Mouse (Mus musculus): ENCODE results near the gene Dpm3. TPM values are rescaled to one million over a fixed set of nuclear protein-coding genes. Genes with fewer than 3 reads are reported as not detected.

The Dpm3 gene
- total and polyA plus RNA-seq, 3 experiments, result 237 to 271 TPM; not detected in 1

DNA sequence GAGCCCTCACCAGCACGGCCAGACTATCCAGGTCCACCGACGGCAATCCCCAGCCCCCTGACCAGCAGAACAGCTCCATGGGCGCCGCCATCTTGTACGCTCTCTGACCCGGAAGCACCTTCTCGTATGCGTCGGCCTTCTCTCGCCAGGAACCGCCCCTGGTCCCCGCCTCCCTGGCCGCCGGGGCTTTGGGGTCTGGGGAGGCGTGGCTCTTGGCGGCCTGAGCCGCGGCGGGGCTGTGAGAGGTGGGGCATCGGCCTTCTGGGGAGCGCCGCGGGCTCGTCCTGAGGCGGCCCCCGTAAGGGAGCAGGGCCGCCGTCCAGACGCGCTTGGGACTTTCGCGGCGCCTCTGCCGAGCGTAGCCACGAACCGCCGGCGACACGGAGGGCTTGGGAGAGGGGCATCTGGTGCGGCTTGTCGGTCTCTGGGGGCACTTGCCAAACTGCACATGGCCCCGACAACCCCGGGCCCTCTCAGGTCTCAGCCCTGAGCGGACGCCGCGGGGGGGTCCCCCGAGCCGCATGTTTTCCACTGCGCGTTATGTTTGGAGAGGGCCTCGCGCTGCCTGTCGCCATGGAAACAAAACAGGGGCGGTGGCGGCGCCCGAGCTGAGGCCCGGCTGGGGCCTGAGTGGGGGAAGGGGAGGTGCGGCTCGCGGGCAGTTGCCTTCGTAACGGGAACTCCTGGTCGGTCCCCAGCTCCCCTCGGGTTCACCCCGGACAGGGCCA is 45.2 kb upstream of the Dpm3 start (continued):
- TF ChIP-seq USF2 (IDR thresholded peaks at IDR 0.05; ENCODE audit: borderline replicate concordance in 1 of 2, insufficient read depth in 1 of 2, low read depth in 1 of 2, low read length in 2 of 2), result no peak
- TF ChIP-seq EP300 (IDR thresholded peaks at IDR 0.05; ENCODE audit: low read depth in 1 of 2, low read length in 2 of 2), result 0 out of 4 replicates have a peak, but pooled peaks of 1 of the 2 experiments have one; percentile 14
- no peak for TF ChIP-seq GATA1 (IDR thresholded peaks at IDR 0.05; ENCODE audit: low read depth, low read length)
- no peak for TF ChIP-seq BHLHE40 (IDR thresholded peaks at IDR 0.05; ENCODE audit: borderline replicate concordance, low read depth, low read length)
- no peak for TF ChIP-seq ETS1 (IDR thresholded peaks at IDR 0.05; ENCODE audit: low read depth, low read length)
- TF ChIP-seq SMC3 (IDR thresholded peaks at IDR 0.05; ENCODE audit: low read depth, low read length), result no peak; the same call in 1 of the 2 replicates
- peak; percentile 97 for TF ChIP-seq HCFC1 (IDR thresholded peaks at IDR 0.05; ENCODE audit: low read depth, low read length)
- TF ChIP-seq CTCF (IDR thresholded peaks at IDR 0.05 in 2 of 3, conservative IDR thresholded peaks at IDR 0.05 in 1 of 3; ENCODE audit: control insufficient read depth in 1 of 3, insufficient read depth in 1 of 3, low read depth in 2 of 3, low read length in 3 of 3, poor library complexity in 1 of 3, severe bottlenecking in 1 of 3), result no peak
- TF ChIP-seq USF1 (IDR thresholded peaks at IDR 0.05; ENCODE audit: low read depth, low read length), result peak; percentile 80
- no peak for TF ChIP-seq MAFK (IDR thresholded peaks at IDR 0.05; ENCODE audit: borderline replicate concordance, low read depth, low read length)
- peak; percentile 70; the same call in 1 of the 2 replicates for TF ChIP-seq TBP (IDR thresholded peaks at IDR 0.05; ENCODE audit: low read depth, low read length)
- TF ChIP-seq UBTF (IDR thresholded peaks at IDR 0.05; ENCODE audit: borderline replicate concordance, insufficient read depth, low read depth, low read length), result 0 out of 2 replicates have a peak, but pooled peaks have one; percentile 69
- TF ChIP-seq RCOR1 (IDR thresholded peaks at IDR 0.05; ENCODE audit: low read depth, low read length), result no peak
- TF ChIP-seq JUND (IDR thresholded peaks at IDR 0.05; ENCODE audit: low read depth, low read length), result no peak
- no peak for TF ChIP-seq MYB (IDR thresholded peaks at IDR 0.05; ENCODE audit: low read depth, low read length)
- TF ChIP-seq CHD1 (IDR thresholded peaks at IDR 0.05; ENCODE audit: low read depth, low read length), result no peak
- TF ChIP-seq MAZ (IDR thresholded peaks at IDR 0.05; ENCODE audit: low read depth, low read length), result peak; percentile 65; the same call in 1 of the 2 replicates
- no peak for TF ChIP-seq ZC3H11A (IDR thresholded peaks at IDR 0.05; ENCODE audit: low read depth, low read length)
- TF ChIP-seq MXI1 (IDR thresholded peaks at IDR 0.05; ENCODE audit: low read depth, low read length), result peak; percentile 94
- TF ChIP-seq MYC (IDR thresholded peaks at IDR 0.05; ENCODE audit: low read depth, low read length), result peak; percentile 20; the same call in 1 of the 2 replicates
- TF ChIP-seq KAT2A (conservative IDR thresholded peaks at IDR 0.05; ENCODE audit: low read depth, low read length), result peak; percentile 84

Data from MEL (cell line).